Mouse (Mus musculus): ENCODE results near the gene Stat5b. TPM values are rescaled to one million over a fixed set of nuclear protein-coding genes. Genes with fewer than 3 reads are reported as not detected.

Stat5b gene
- polyA plus RNA-seq, 1 experiment from 2014 or later = 26.8 TPM

DNA sequence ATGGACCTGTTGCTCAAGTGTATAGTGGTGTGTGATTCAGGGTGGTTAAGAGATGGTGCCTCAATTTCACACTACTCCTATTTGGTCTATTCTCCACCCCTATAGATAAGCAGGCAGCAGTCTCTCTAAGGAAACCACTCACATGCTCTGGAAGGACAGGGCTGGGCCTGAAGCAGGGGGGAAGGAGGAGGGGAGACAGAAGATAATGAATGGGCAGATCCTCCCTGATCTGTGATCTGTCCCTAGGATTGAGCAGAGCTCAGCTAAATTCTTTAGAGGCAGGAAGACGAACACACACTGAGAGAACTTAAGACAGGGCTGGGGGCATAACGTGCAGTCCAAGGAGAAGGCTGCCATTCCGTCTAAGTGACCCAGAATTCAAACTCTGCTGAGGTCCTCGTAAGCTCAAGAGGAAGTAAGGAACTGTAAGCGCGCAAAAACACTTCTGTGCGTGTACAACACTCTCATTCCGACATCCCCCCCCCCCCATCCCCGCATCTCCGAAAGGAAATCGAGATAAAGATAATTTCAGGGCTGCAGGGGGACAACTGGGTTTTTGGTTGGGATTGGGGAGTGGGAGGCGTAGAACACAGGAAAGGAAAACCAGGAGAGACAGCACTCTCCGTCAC is 113.3 kb downstream of the Stat5b start:
- CTCF ChIA-PET = no interaction called here
- in situ Hi-C loops (cut with MboI; ENCODE audit: low pct_unique_long_range_greater_than_20kb) = no loop called here
- TF ChIP-seq CTCF (IDR thresholded peaks at IDR 0.05) = no peak

DNA sequence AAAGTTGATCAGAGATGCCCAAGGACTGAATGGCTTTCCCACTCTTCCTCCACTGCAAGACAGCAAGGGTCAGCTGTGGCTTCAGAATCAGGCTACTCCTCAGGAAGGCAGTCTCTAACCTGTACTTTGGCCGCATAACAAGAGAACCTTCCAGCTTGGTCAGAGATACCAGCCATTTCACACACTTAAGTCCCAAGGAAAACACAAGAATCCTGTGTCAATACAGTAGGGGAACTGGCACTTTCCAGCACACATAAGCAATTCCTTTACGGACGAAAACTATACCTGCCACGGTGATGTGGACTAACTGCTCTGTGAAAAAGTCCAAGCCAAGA is 113.8 kb downstream of the Stat5b start:
- in situ Hi-C loops (cut with MboI; ENCODE audit: low pct_unique_long_range_greater_than_20kb) = no loop called here
- no peak for DNase-seq (ENCODE audit: low read depth, low spot score)
- POLR2A ChIA-PET = interaction anchor here (0.7 kb wide), 2 partner anchors 20 to 56 kb away, joined by 3 to 4 read pairs; no protein-coding TSS in a partner anchor
- ATAC-seq = no peak
- CTCF ChIA-PET = no interaction called here
- no peaks in the 10 kb centered on the region for H3K27me3 ChIP-seq
- TF ChIP-seq CTCF (IDR thresholded peaks at IDR 0.05) = no peak

More for the DNA sequence above, 113.3 kb downstream of the Stat5b start:
- no peak for DNase-seq (ENCODE audit: low read depth, low spot score)
- no peak for ATAC-seq
- H3K27me3 ChIP-seq = no peaks in the 10 kb centered on the region
- POLR2A ChIA-PET = interaction anchor here (0.7 kb wide), 1 partner anchor 55 kb away, joined by 3 read pairs; no protein-coding TSS in a partner anchor

DNA sequence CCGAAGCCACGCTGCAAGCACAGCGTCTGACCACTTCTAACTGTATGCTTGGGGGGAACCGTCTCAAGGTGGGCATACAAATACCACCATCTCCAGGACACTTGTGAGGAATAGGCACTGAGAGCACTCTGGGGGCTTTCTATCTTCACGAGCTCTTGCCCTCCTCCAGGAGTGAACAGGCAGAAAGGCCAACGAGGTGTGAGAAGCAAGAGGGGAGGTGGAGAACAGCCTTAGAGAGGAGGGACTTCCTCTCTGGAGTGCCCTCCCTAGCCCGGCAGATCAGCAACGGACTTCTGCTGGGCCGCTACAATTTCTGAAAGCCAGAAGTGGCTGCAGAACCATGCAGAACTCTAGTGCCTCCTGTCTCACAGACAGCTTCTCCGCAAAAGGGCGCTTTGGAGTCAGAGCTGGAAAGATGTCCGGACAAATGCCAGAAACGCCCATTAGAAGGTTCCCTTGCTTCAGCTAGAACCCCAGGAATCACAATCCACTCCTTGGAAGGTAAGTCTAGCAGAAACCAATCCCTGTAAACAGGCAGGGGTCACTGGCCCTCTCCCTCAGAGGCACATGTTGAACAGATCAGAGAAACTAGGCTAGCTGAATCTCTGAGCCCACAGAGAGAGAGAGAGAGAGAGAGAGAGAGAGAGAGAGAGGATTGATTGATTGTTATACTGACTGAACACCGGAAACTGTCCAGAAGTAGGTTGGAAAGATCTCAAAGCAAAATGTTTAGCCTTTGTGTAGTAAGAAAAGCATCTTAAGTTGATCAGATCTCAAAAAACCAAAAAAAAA is 114.4 kb downstream of the Stat5b start:
- ChIA-PET CTCF (no interaction called here), POLR2A (interaction anchor here (0.7 kb wide), 1 partner anchor 19 kb away, joined by 4 read pairs; no protein-coding TSS in a partner anchor)
- DNase-seq (ENCODE audit: low read depth, low spot score) (no peak), ATAC-seq (no peak)
- in situ Hi-C loops (cut with MboI; ENCODE audit: low pct_unique_long_range_greater_than_20kb) = no loop called here
- H3K27me3 ChIP-seq = no peaks in the 10 kb centered on the region
- TF ChIP-seq CTCF (IDR thresholded peaks at IDR 0.05) = no peak

DNA sequence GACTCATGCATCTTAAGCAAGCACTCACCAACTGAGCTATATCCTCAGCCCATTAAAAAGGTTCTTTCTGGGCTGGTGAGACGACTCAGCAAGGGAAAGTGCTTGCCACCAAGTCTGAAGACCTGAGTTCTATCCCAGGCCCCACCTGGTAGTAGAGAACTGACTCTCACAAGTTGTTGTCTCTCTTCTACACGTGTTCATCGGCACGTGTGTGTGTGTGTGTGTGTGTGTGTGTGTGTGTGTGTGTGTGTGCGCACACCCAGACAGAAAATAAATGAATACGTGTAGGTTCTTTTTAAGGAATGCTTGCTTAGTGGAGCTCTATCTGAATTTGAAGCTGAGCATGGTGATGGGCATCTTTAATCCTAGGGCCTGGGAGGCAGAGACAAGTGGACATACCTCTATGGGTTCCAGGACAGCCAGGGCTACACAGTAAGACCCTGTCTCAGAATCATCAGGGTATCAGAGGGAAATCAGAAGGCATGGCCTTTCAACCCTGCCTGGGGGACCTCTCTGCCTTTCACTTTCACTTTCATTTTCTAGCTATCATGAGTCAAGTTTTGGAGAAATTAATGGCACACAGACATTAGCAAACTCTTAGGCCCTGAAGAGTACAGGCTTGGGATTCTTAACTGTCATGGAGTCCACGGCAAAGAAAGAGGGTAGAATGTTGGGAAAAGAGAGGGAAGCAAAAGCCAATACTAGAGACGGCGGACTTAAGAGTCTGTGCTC is 115.2 kb downstream of the Stat5b start:
- POLR2A ChIA-PET = no interaction called here
- DNase-seq (ENCODE audit: low read depth, low spot score) (no peak), ATAC-seq (no peak)
- H3K27me3 ChIP-seq = no peaks in the 10 kb centered on the region
- TF ChIP-seq CTCF (IDR thresholded peaks at IDR 0.05) = no peak
- in situ Hi-C loops (cut with MboI; ENCODE audit: low pct_unique_long_range_greater_than_20kb) = no loop called here
- CTCF ChIA-PET = no interaction called here

Other genes starting within 250 kb of the Stat5b start
- gene Nkiras2, start 231.5 kb downstream of the Stat5b start, polyA plus RNA-seq (2021) = 36.5 TPM
- 268 TPM for gene Dnajc7, start 230.6 kb downstream of the Stat5b start, polyA plus RNA-seq (2021)
- gene Zfp385c, start 158.3 kb downstream of the Stat5b start, polyA plus RNA-seq (2021) = not detected
- gene Dhx58, start 146.5 kb downstream of the Stat5b start, polyA plus RNA-seq (2021) = 1.5 TPM
- 55.3 TPM for gene Kat2a, start 138.3 kb downstream of the Stat5b start, polyA plus RNA-seq (2021)
- gene Hspb9, start 136.9 kb downstream of the Stat5b start, polyA plus RNA-seq (2021) = 0.49 TPM
- gene Rab5c, start 112.5 kb downstream of the Stat5b start, polyA plus RNA-seq (2021) = 194 TPM
- gene Kcnh4, start 90.8 kb downstream of the Stat5b start, polyA plus RNA-seq (2021) = 0.01 TPM
- not detected for gene Hcrt, start 87.8 kb downstream of the Stat5b start, polyA plus RNA-seq (2021)
- 24.7 TPM for gene Ghdc, start 79.8 kb downstream of the Stat5b start, polyA plus RNA-seq (2021)
- 14.4 TPM for gene Stat5a, start 8.6 kb upstream of the Stat5b start, polyA plus RNA-seq (2021)
- gene Stat3, start 88.8 kb upstream of the Stat5b start, polyA plus RNA-seq (2021) = 152 TPM
- 211 TPM for gene Cavin1, start 120.2 kb upstream of the Stat5b start, polyA plus RNA-seq (2021)
- 141 TPM for gene Atp6v0a1, start 158.7 kb upstream of the Stat5b start, polyA plus RNA-seq (2021)
- 46.4 TPM for gene Naglu, start 219.3 kb upstream of the Stat5b start, polyA plus RNA-seq (2021)
- 0.83 TPM for gene Hsd17b1, start 227.7 kb upstream of the Stat5b start, polyA plus RNA-seq (2021)
- gene Coasy, start 231.8 kb upstream of the Stat5b start, polyA plus RNA-seq (2021) = 45.7 TPM
- 44.5 TPM for gene Mlx, start 236.6 kb upstream of the Stat5b start, polyA plus RNA-seq (2021)
- gene Psmc3ip, start 244.7 kb upstream of the Stat5b start, polyA plus RNA-seq (2021) = 20.6 TPM